Mouse (Mus musculus): Measurements from ENCODE around the gene Tmem45a.
"Not testable (repeated sequence)": the region's sequence is repeated elsewhere in the genome, so short reads cannot be mapped to it uniquely, and the experiment has no call there.

Tmem45a gene

DNA sequence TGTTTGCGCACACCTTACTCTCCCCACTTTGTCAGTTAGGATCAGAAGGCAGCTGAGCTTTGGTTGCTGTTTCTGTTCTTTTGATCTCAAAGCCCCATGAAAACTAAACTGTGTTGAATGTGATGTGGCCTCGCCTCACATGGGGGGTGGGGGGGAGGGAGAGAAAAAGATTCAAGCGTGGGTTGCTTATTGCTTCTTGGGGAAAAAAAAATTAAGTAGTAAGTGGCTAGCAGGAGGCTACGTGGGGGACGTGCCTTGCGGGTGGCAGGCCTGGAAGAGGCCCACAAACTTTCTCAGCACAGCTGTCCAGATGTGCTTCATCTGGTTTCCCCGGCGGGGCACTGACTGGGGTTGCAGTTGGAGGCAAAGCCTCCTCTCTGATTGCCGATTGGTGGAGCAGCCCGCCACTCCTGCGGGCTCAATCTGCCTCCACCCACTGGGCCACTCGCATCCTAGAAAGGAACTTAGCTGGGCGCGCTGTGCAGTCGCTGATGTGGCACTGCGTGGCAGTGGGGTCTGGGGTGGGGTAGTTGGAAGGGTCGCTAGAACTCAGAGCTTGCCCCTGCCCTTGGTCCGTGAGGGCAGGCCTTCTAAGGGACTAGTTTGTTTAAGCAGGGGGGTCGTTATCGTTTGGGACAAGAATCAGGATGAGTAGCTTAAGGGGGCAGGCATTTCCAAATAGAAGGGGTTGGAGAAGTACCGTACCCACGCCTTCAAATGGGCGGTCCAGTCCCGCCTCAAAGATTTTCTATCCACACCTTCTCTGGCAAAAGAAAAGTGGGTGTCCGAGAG is at the start of gene Tmem45a:
TSS of gene Tmem45a (minus strand) at position 343 of the 792 bp plus-strand sequence.
- DNase-seq = peak; percentile 84

DNA sequence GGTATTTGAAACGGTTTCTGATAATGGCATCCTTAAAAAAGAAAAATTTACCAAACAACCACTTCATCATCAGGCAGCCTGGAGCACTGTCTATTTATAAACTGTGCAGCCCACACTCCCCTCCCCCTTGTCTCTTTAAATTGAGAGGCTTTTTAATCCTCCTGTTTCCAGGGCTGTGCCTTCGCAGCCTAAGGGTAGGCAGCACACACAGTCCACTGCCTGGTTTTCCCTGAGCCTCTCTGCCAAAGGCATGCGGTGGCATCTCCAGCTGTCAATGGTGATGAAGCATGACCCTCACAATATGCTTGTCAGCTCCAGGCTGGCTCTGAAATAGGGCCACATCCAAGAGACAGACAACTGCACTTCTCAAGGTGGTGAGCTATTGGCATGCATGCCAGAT is 42.1 kb upstream of the Tmem45a start, which contains the start of gene Lnp1:
TSS of gene Lnp1 (minus strand) at position 39 of the 400 bp plus-strand sequence.
- DNase-seq = no peak

DNA sequence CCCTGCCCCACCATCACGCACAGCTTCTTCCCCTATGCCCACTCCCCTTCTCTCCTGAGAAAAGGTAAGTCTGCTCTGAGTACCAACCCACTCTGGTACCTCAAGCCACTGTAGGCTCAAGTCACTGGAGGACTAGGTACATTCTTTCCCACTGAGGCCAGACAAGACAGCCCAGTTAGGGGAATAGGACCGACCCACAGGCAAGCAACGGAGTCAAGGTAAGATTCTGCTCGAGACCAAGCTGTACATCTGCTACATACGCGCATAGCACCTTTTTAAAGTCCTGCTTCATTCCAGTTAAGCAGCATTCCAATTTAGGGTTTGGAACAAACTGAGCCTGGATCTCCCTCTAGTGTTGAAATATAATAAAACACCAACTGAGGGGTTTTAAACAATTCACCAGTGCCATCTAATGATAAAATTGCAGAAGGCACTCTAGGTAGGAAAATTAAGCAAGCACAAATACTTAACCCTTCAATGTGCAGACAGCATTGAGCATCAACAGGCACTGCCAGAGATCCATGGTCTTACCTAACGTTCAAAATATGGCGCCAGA is 34.2 kb upstream of the Tmem45a start:
- peak; percentile 8 for DNase-seq

DNA sequence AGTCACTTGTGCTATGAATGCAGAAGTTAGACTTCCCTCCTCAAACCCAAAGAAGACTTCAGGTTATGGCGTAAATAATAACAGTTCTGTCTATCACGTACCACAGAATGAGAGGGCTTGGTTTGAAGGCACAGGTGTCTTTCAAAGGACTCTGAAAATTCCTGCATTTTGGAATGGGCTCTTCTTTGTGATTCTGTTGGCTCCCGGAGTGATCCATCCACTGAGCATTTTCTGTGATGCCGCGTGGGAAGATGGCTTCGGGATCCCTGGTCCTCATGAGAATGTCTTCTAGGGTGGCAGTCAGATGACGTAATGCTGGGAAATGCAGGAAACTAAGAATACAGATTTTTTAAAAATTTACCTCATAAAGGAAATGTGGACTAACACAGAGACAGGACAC is 31.3 kb upstream of the Tmem45a start:
- DNase-seq = no peak

DNA sequence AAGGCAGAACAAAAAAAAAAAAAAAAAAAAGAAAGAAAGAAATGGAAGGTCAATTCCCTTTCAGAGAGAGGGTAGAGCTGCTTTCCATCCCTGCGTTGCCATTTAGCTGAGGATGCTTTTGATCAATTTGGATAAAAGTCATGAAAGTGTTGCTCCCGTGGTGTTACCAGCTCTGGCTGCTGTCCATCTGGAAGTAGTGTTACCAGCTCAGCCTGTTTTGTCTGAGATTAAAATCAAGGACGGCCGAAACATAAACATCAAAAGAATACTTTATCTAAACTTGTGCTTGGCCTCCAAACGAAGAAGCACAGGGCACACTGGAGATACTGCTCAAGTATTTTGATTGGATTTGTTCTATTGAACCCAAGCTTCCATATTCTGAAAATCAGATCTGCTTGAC is 23.0 kb upstream of the Tmem45a start:
- DNase-seq = no peak

DNA sequence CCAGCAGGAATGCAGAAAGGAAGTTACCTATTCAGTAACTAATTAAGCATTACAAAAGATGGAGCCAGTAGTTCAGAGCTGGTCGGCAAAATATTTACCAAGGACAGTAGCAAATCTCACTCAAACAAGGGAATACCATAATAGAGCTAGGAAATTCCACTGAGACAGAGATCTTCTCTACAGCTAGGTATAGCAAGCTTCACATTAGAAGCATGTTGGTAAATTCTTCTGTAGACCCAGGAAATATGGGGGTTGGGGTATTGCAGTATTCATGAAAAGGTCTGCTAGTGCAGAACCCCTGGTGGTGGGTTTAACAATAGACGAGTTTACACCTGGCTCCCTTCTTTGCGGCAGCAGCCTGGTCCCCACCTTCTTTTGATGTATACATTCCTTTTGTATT is 16.2 kb upstream of the Tmem45a start:
- DNase-seq = not testable (repeated sequence)

DNA sequence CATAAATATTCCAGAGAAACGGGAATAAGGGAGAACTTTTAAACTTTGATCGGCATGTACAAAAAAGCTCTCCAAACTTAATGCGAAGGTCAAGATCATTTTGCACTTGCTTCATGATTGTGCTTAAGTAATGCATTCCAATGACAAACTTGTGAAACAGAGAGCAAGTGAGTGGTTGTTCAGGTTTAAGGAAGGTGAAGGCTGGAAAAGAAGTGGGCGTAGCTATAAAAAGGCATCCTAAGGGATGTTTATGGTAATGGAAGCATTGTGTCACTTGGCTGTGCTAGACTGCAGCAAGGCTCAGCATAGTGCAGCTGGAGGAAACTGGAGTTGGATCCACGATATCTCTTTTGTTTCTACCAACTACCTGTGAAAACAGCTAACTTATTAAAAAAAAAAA is 5.6 kb upstream of the Tmem45a start:
- DNase-seq = no peak

DNA sequence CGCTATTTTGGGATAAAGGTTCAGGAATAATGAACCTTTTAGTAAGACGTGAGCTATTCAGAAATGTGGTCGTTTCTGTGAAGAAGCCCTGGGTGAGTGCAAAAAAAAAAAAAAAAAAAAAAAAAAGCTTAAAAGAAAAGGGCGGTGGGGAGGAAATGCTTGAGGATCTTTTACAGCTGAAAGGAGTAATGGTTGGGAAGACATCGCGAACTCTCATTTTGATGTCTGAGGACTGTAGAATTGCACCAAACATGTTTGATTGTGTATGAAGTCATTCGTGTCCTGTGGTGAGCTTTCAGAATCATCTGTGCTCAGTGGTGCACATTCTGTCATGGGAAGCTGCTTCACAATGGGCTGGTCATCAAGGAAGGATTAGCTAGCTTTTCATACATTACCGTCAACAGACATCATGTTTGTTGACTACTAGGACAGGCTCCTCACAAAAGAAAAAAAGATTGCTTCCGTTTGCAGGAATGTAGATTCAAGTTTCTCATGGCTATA is 700 bp upstream of the Tmem45a start:
- DNase-seq = no peak

DNA sequence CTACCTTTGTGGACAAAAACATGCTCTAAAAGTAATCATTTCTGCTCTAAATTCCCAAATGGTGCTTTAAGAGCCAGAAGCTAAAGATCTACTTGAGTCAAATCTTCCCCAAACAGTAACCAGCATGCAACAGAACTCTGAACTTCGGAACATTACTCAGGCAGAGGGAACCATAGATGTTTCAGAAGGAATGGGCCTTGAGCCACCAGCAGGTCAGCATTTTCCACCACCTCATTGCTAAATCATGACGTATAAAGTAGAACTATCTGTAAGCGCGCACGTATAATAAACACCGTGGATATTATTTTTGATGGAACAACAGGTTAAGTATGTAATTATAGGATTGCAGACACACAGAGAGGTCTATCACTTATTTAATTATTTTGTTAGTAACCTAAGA is 1.2 kb downstream of the Tmem45a start:
- DNase-seq = no peak

DNA sequence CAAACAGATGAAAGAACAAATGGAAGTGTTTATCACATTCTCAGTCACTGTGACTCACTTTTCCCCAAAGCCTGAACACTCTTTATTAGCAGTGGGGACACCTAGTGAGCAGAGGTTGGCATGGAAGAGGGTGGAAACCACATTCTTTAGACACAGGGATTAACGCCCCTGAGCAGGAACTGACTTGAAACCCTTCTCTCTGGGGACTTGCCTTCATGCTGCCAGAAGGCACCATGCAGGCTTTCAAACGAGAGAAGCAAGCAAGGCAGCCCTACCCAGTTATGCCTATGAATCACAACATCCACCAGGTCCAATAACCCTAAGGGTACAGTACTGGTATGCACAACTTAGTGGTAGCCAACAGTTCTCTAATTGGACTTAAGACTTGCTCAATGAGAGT is 12.6 kb downstream of the Tmem45a start:
- DNase-seq = no peak

DNA sequence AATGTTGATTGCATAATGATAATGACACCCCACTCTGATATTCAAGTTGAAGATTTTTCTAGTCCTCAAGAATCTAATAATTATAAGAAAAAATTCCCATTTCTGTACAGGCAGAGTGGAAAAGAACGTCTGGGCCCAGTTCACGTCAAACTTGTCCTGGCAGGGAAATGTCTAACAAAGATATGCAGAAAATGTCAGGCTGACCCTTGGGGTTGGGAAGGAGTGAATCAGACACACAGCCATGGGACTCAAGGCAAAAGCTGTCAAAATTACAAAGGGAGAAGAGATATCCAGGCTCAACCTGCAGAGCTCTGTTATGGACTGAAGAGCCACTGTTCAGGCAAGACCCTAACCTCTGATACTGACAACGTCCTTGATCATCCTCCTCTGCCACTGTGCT is 15.5 kb downstream of the Tmem45a start:
- DNase-seq = no peak

DNA sequence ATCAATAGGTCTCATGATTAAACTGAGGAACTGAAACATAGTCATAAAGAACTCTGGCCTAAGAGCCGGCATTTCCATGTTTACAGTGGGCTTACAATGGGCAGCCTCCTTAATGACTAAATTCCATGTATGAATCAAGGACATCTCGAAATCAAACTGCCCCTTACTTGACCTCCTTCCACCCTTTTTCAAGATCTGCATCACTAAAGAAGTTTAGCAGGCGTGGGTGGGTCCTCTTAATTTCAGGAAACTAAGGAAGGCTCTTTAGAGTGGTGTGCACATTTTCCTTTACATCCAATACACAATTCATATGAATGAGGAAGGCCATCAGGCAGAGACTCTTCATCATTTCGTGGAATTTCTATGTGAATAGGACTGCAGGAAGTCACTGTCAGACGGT is 17.6 kb downstream of the Tmem45a start:
- no peak for DNase-seq

DNA sequence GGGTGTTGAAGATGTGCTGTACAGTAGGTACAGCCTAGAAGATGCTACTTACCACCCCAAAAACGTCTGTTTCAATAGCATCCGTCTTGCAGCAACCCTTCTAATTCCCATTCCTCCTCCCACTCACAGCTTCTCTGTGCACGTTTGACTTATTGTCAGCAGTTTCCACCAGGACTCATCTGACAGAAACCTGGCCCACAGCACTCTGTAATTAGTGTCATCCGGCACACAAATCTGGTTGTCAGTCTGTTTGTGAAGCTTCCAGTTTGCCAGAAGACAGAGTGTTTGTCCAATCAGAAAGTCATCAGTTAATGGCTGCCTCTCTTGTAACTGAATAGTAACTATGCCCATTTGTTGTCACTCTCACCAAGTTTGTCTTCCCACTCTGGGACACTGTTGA is 18.4 kb downstream of the Tmem45a start:
- no peak for DNase-seq

DNA sequence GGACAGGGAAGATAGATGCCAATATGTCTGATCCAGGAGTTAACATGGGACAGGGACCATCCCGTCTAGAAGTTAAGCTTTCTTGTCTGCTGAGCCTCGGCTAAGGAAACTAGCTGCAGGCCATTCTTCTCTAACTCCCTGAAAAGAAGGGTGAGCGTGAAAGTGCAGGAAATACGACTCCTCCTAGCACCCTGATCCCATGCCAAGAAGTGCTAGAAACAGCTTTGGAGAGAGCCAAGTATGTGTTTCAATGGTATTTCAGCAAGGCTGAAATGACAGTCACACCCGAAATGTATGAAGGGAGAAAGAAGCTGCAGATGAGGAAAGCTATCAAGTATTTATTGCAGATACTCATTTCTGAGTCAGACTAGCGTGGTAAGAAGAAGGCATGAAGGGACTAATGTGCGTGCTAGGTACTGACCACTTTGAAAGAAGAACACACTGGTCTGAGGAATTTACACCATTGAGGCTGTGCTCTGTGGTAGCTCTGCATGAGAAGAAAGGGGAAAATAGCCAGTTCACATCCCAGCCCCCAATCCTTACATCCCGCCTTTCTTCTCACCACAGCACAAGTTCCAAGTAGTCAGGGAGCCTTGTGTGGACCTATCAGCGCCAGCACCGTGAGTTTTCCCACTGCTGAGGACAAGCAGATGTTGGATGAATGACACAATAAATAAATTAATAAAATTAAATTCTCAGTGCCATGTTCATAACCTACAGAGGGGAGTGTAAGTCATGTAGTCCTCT is 33.0 kb downstream of the Tmem45a start:
- no peak for DNase-seq

DNA sequence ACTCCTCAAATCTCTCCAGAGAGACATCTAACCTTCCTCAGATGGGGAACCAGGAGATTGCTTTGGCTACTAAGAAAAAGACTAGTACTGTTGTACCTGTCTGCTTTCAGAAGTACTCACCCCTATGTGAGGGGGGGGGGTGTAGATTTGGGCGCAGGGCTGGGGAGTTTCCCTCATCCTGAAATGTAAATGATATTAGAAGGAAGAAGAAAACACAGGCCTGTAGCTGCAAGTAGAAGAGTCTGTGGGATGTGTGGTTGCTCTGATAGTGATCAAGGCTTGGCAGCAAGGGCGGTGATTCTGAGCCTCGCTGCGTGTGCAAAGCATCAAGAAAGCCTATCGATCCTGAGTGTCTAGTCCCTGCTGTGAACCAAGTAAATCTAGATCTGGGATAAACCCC is 43.0 kb downstream of the Tmem45a start:
- no peak for DNase-seq

DNA sequence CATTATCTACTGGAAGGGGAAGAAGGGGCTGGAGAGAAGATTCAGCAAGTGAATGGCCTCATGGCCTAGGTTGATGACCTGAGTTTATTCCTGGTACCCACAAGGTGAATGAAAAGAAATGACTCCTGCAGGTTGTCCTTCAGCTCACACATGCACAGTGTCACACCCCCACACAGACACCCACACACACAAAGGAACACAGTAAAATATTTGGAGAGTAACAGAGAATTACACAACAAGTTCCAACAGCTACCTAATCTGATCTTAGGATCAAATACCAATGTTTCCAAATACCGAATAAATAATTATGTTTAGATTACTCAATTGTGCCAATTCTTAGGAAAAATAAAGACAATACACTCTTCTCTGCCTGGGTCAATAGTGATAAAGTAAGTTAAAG is 52.7 kb downstream of the Tmem45a start:
- no peak for DNase-seq

DNA sequence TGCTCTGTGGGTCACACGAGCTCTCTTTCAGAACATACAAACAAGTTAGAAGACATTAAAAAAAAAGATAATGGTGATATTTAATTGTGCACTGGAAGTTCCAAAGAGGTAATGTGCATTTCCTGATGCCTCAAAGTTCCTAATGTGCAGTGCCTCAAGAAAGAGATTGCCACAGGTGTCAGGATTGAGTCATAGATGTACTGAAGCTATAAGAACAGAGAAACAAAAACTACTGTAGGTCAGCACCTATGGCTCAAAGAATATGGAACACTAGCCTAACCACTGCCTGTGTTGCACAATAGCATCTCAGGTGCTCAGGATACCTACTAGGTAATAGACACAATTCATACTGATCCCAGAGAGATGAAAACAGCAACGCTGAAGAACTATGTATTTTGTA is 54.0 kb downstream of the Tmem45a start:
- no peak for DNase-seq

DNA sequence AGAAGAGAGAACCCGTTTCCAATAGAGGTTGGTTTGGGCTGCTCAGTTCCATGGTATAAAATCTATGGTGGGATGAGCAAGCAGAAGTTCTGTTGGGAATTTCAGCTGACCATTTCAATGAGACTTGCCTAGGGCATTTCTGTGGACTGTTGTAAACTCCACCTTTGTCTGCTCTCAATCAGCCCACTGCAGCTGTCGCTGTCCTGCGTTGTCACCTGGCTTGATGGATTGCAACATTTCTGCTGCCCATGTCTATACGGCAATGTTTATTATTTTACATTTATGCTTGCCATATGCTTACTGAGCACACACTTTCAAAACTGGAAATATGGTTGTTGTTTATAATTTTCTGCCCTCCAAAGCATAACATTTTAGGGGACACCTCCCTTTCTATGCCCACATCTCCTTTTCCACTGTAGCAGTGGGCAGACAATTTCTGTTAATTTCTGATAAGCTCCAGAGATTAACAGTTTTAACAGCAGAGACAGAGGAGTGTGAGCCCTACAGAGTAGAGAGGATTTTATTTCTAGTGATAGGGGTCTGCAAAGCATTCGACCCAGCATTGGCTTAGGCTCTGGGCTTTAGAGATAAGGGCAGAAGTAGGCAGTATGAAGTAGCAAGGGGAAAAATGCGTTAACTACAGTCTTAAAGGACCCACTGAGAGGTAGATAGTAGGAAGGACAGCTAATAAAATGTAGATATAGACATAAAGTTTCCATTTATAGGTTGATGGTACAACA is 84.4 kb downstream of the Tmem45a start:
- DNase-seq = no peak

DNA sequence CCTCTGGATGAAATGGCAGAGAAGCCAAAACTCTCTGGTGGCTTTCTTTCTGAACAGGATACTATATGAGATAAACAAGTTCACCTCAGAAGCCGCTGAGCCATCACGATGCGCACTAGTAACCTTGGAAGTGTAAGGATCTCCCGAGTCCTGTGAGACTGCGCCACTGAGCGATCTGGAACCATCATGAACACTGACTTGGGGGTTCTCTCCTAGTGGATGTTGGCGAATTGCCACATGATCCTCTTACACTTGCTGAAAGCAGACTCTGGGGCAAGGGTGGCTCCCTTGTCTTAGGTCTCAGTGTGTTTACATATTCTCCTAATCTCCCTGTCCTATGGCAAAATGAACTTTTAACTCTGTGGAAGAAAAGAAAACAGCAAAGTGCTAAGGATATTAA is 85.0 kb downstream of the Tmem45a start:
- DNase-seq = no peak

DNA sequence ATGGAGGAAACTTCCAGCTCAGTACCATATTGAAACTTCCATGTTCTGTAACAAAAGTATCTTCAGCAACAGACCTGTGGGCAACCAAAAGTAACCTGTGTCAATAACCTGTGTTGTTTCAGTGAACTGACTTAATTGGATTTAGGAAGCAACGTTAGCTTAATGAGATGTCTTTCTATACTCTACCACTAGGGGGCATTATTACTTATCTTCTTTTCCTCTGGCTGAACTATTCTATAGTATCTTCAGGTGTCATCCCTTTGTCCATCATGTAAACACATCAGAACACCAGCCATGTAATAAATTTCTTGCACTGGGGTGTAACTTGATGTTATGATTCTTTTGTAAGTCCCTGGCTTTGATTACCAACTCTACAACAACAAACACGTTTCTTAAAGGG is 85.5 kb downstream of the Tmem45a start:
- DNase-seq = no peak

DNA sequence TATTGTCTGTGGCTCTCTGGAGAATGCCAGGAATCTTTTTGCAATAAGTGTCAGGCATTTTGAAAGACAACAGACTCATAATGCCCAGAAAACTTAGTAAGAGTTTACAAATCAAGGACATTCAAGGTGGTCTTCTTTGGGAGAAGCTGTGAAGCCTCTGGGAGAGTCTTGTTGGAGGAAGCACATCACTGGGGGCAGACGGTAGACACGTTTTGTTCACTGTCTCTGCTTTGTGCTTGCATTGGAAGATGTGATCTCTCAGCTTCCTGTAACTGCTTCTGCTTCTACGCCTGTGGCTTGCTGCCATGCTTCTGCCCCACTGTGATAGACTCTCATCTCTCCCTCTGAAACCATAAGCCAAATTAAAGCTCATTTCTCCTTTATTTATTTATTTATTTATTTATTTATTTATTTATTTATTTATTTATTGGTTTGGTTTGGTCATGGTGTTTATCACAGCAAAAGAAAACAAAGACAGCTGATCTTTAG is 86.4 kb downstream of the Tmem45a start:
- no peak for DNase-seq

DNA sequence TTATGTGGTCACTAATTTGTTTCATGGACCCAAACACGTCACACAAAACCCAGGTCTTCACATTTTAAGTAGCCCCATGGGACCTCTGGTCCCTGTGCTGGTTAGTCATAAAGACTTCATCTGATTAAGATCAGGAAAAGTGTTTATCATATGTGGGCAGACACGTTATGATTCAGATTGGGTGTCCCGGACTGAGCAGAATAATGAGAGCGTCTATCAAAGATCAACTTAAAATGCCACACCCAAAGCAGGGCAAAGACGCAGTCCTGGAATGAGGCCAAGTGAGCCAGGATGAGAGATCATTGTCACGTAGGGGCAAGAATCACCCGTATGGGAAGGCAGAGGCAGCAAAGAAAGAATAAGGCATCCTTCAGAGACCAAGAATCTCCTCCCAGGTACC is 87.1 kb downstream of the Tmem45a start:
- no peak for DNase-seq

Data from right cerebral cortex, adult 18-20 months (tissue).